Mouse (Mus musculus) erythroblast, embryonic 14.5 days (primary cell): Measurements from ENCODE around the gene Lrrc32.

Experiments used
- GATA1 ChIP-seq: IDR thresholded peaks from 2 replicates; pipeline ENCODE4 v1.6.1; 2012; ENCODE audit warnings: low read length, inconsistent platforms, mixed read lengths
- TAL1 ChIP-seq: IDR thresholded peaks from 3 replicates; pipeline ENCODE4 v1.6.1; 2012; ENCODE audit warnings: low read length, inconsistent platforms, mixed read lengths

GRCm38 (mm10) chr7:98504726-98505314 is 15.7 kb downstream of the Lrrc32 start:
- TF ChIP-seq GATA1 (no peak), TAL1 (no peak)
